Mouse (Mus musculus) heart, adult 10 weeks (tissue): ENCODE results near the gene C1d. TPM values are rescaled to one million over a fixed set of nuclear protein-coding genes. Genes with fewer than 3 reads are reported as not detected.

ENCODE experiments used
- polyA plus RNA-seq: library from polyadenylated mRNA; stranded (reverse); fragments of 350-450 nt; fragmentation: Illumina TruSeq; extraction: RNeasy Lipid Tissue Mini Kit (QIAGEN cat#74804); gene quantifications from one replicate; pipeline ENCODE4 v1.2.3, GENCODE M21; 2014; ENCODE audit warnings: low read depth, low replicate concordance

Gene C1d
- 63.3 TPM for polyA plus RNA-seq

GRCm38 (mm10) chr11:17257443-17257842, at the start of gene C1d:
C1d (plus strand) TSS chr11:17257579.

GRCm38 (mm10) chr11:17211258-17212140, 45.9 kb upstream of the C1d start, which contains the start of gene Pno1:
Pno1 (minus strand) TSS chr11:17211568.

Other genes with a start within 250 kb of the C1d start
- gene Cnrip1, start 206.0 kb upstream of the C1d start, polyA plus RNA-seq: 3.7 TPM
- 2.5 TPM for gene Plek, start 205.2 kb upstream of the C1d start, polyA plus RNA-seq
- 66.1 TPM for gene Ppp3r1, start 98.3 kb upstream of the C1d start, polyA plus RNA-seq
- gene Wdr92, start 75.5 kb upstream of the C1d start, polyA plus RNA-seq: 18.0 TPM
- gene Pno1, start 46.0 kb upstream of the C1d start, polyA plus RNA-seq: 42.5 TPM